Mouse (Mus musculus) liver, postnatal 0 days (tissue): Measurements from ENCODE around the gene Atp5c1. TPM values are rescaled to one million over a fixed set of nuclear protein-coding genes. Genes with fewer than 3 reads are reported as not detected.
A peak's percentile ranks its signal among the peaks of the same experiment; 100 is the strongest.

Experiments used
- ATAC-seq: fragments of 200-750 bp; cut with Nextera tagmentation; 2 replicates; pipeline ENCODE4 v1.8.0; 2017; ENCODE audit warnings: mild to moderate bottlenecking, moderate library complexity
- DNase-seq: peaks from one replicate; pipeline ENCODE4 v3.0.0-alpha.2; 2016
- H3K27ac ChIP-seq: fragments of 300-500 bp; sonication (generic); 2 replicates; pipeline ENCODE4 v1.5.1; 2014; ENCODE audit warnings: antibody characterized with exemption, moderate library complexity, mild to moderate bottlenecking, low read depth
- H3K27me3 ChIP-seq: fragments of 300-500 bp; sonication (generic); 2 replicates; pipeline ENCODE4 v1.6.1; 2014; ENCODE audit warnings: low read length, control low read depth, mixed read lengths; ENCODE audit not compliant: insufficient read depth
- H3K36me3 ChIP-seq: fragments of 300-500 bp; sonication (generic); replicated peaks from 2 replicates; pipeline ENCODE4 v1.6.1; 2014; ENCODE audit warnings: mild to moderate bottlenecking, control low read depth, low read length, moderate library complexity, mixed read lengths; ENCODE audit not compliant: insufficient read depth
- H3K4me1 ChIP-seq: fragments of 300-500 bp; sonication (generic); 2 replicates; pipeline ENCODE4 v1.6.1; 2014; ENCODE audit warnings: antibody characterized with exemption, mild to moderate bottlenecking, control low read depth; ENCODE audit not compliant: insufficient read depth
- H3K4me2 ChIP-seq: fragments of 300-500 bp; sonication (generic); 2 replicates; pipeline ENCODE4 v1.6.1; 2014; ENCODE audit warnings: low read depth, mild to moderate bottlenecking, low read length, moderate library complexity, mixed read lengths
- H3K4me3 ChIP-seq: fragments of 300-500 bp; sonication (generic); 2 replicates; pipeline ENCODE4 v1.5.1; 2014; ENCODE audit warnings: low read depth, low read length
- H3K9ac ChIP-seq: fragments of 300-500 bp; sonication (generic); replicated peaks from 2 replicates; pipeline ENCODE4 v1.6.1; 2014; ENCODE audit warnings: mild to moderate bottlenecking, moderate library complexity
- H3K9me3 ChIP-seq: fragments of 300-500 bp; sonication (generic); 2 replicates; pipeline ENCODE4 v1.6.1; 2016; ENCODE audit warnings: mild to moderate bottlenecking, control low read depth, low read length, mixed read lengths
- CTCF ChIP-seq: sonication (generic); IDR thresholded peaks from 2 replicates; pipeline ENCODE4 v1.5.1; 2016; ENCODE audit warnings: antibody characterized with exemption, low read depth
- EP300 ChIP-seq: IDR thresholded peaks from 2 replicates; pipeline ENCODE4 v1.6.1; 2016; ENCODE audit warnings: antibody characterized with exemption, low read depth, mild to moderate bottlenecking
- WGBS: fragments of 180-500 bp; shearing (Covaris S2); extraction: QIAGEN DNeasy Blood & Tissue Kit; methylation state at CpG from one replicate; pipeline ENCODE4 v1.1.7; 2014; ENCODE audit not compliant: insufficient replicate concordance; 5-methylcytosine and 5-hydroxymethylcytosine counted together
- polyA plus RNA-seq: library from polyadenylated mRNA; unstranded; fragments of >200 nt; fragmentation: Nextera tagmentation; extraction: Ambion mirVana; gene quantifications from 2 replicates; pipeline ENCODE4 v1.2.1, GENCODE M21; 2015

Gene Atp5c1
- polyA plus RNA-seq, 1 experiment from 2014 or later = 439 TPM

GRCm38 (mm10) chr2:10014951-10015635, 65.2 kb downstream of the Atp5c1 start:
- H3K4me3 ChIP-seq = no peak overlapping the region
- H3K4me1 ChIP-seq = no peaks in the 10 kb centered on the region
- TF ChIP-seq CTCF (no peak), EP300 (no peak)
- H3K27me3 ChIP-seq = no peaks in the 10 kb centered on the region
- H3K4me2 ChIP-seq = no peak overlapping the region
- no peak overlapping the region for H3K27ac ChIP-seq
- WGBS = 65% methylated on average over 10 of the region's 10 CpGs
- no peak overlapping the region for H3K9ac ChIP-seq
- ATAC-seq = no peak
- H3K9me3 ChIP-seq = no peaks in the 10 kb centered on the region
- no peaks in the 10 kb centered on the region for H3K36me3 ChIP-seq
- DNase-seq = no peak

- Histone ChIP-seq H3K27ac (no peak overlapping the region), H3K9me3 (no peaks in the 10 kb centered on the region), H3K4me2 (no peak overlapping the region), H3K4me1 (no peaks in the 10 kb centered on the region), H3K36me3 (no peaks in the 10 kb centered on the region), H3K4me3 (no peak overlapping the region), H3K9ac (no peak overlapping the region), H3K27me3 (no peaks in the 10 kb centered on the region)
- TF ChIP-seq EP300 (no peak), CTCF (peak; percentile 92)
- 43% methylated on average over 7 of the region's 7 CpGs for WGBS
- DNase-seq = no peak
- ATAC-seq = no peak
These were observed 69.9 kb downstream of the Atp5c1 start for GRCm38 (mm10) chr2:10010263-10010909.

DNA sequence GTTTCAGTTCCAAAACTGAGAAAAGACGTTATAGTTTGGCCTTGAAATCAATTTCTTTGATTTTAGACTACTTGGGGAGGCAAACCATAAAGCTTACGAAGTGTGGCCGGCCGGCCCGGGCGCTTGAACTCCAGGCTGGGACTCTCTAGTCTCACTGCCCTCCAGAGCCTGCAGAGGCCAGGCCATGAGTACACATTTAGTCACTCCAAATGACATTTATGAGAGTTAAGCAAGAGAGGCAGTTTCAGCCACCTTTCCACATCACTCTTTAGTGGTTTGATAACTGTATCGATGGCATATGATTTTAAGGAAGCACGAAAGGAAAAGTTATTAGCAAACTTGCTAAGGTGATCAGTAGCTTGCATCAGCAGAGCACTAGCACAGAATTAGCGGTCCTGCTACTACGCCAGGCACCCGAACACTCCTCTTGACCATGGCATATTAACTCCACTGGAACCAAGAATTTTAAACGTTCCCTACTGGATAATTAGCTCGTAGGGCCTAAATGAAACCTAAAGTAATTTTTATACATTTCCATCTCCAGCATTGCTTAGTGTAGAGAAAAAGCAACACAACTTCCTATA, 70.5 kb downstream of the Atp5c1 start:
- no peaks in the 10 kb centered on the region for H3K36me3 ChIP-seq
- TF ChIP-seq EP300 (no peak), CTCF (no peak)
- WGBS = 75% methylated on average over 13 of the region's 13 CpGs
- H3K4me3 ChIP-seq = no peak overlapping the region
- no peaks in the 10 kb centered on the region for H3K9me3 ChIP-seq
- DNase-seq (no peak), ATAC-seq (peak; percentile 73)
- no peaks in the 10 kb centered on the region for H3K27me3 ChIP-seq
- no peak overlapping the region for H3K27ac ChIP-seq
- no peak overlapping the region for H3K4me2 ChIP-seq
- H3K4me1 ChIP-seq = no peaks in the 10 kb centered on the region
- H3K9ac ChIP-seq = no peak overlapping the region

GRCm38 (mm10) chr2:10008593-10008992, 71.7 kb downstream of the Atp5c1 start:
- no peak overlapping the region for H3K27ac ChIP-seq

More at GRCm38 (mm10) chr2:10008593-10008992, 71.7 kb downstream of the Atp5c1 start:
- no peak for TF ChIP-seq CTCF
- TF ChIP-seq EP300 = no peak
- no peaks in the 10 kb centered on the region for H3K4me1 ChIP-seq
- DNase-seq (no peak), ATAC-seq (no peak)
- 39% methylated on average over 4 of the region's 4 CpGs for WGBS
- H3K9me3 ChIP-seq = no peaks in the 10 kb centered on the region
- no peaks in the 10 kb centered on the region for H3K36me3 ChIP-seq
- H3K4me3 ChIP-seq = no peak overlapping the region
- H3K9ac ChIP-seq = no peak overlapping the region
- no peak overlapping the region for H3K4me2 ChIP-seq
- no peaks in the 10 kb centered on the region for H3K27me3 ChIP-seq

Other genes with a start within 250 kb of the Atp5c1 start
- not detected in 2 replicates for gene 4930412O13Rik, start 199.3 kb downstream of the Atp5c1 start, polyA plus RNA-seq
- not detected in 2 replicates for gene 9230102O04Rik, start 191.0 kb downstream of the Atp5c1 start, polyA plus RNA-seq
- 1.1 and 1.3 TPM in 2 replicates for gene Gata3, start 190.5 kb downstream of the Atp5c1 start, polyA plus RNA-seq
- gene Taf3, start 31.9 kb downstream of the Atp5c1 start, polyA plus RNA-seq = 3.9 and 5.7 TPM in 2 replicates
- gene Kin, start 83 bp upstream of the Atp5c1 start, polyA plus RNA-seq = 16.1 and 16.2 TPM in 2 replicates
- gene Itih2, start 50.9 kb upstream of the Atp5c1 start, polyA plus RNA-seq = 527 and 547 TPM in 2 replicates
- 2.8 and 3.2 TPM in 2 replicates for gene Itih5, start 73.1 kb upstream of the Atp5c1 start, polyA plus RNA-seq